Mouse (Mus musculus): Measurements from ENCODE around the gene Ccnf. TPM values are rescaled to one million over a fixed set of nuclear protein-coding genes. Genes with fewer than 3 reads are reported as not detected.

Gene Ccnf
- polyA plus RNA-seq, 1 experiment from 2014 or later = 81.5 TPM

- peak overlapping the region; percentile 77 for H3K9ac ChIP-seq (ENCODE audit: low read length)
- WGBS = 55% methylated on average over 34 of the region's 34 CpGs
- H3K9me3 ChIP-seq (ENCODE audit: control insufficient read depth, low read length) = no peaks in the 10 kb centered on the region
- H3K27me3 ChIP-seq (ENCODE audit: control insufficient read depth, insufficient read depth, low read depth, low read length) = peaks cover 21% of the 10 kb centered on the region
- H3K36me3 ChIP-seq (ENCODE audit: control insufficient read depth, insufficient read depth, low read length) = no peaks in the 10 kb centered on the region
- peaks cover 63% of the 10 kb centered on the region for H3K4me1 ChIP-seq (replicated peaks; ENCODE audit: control insufficient read depth, insufficient read depth, low read length)
- H3K4me3 ChIP-seq (ENCODE audit: low read length) = peak overlapping the region; percentile 72
- peak overlapping the region; percentile 96 for H3K4me2 ChIP-seq (ENCODE audit: low read depth, low read length)
- H3K27ac ChIP-seq (ENCODE audit: low read length) = peak overlapping the region; percentile 87
- no peak for ATAC-seq (ENCODE audit: low read depth)
Measured at GRCm38 (mm10) chr17:24207768-24208640, 43.3 kb downstream of the Ccnf start.

GRCm38 (mm10) chr17:24206451-24207351 lies 44.6 kb downstream of the Ccnf start:
- H3K9me3 ChIP-seq (ENCODE audit: control insufficient read depth, low read length) = no peaks in the 10 kb centered on the region
- peak overlapping the region; percentile 96 for H3K4me2 ChIP-seq (ENCODE audit: low read depth, low read length)
- peaks cover 21% of the 10 kb centered on the region for H3K27me3 ChIP-seq (ENCODE audit: control insufficient read depth, insufficient read depth, low read depth, low read length)
- no peak overlapping the region for H3K27ac ChIP-seq (ENCODE audit: low read length)
- peak; percentile 32 for ATAC-seq (ENCODE audit: low read depth)
- peak overlapping the region; percentile 72 for H3K4me3 ChIP-seq (ENCODE audit: low read length)
- peak overlapping the region; percentile 63 for H3K9ac ChIP-seq (ENCODE audit: low read length)
- 5% methylated on average over 61 of the region's 62 CpGs for WGBS
- peaks cover 55% of the 10 kb centered on the region for H3K4me1 ChIP-seq (replicated peaks; ENCODE audit: control insufficient read depth, insufficient read depth, low read length)
- no peaks in the 10 kb centered on the region for H3K36me3 ChIP-seq (ENCODE audit: control insufficient read depth, insufficient read depth, low read length)

- Histone ChIP-seq H3K4me2 (ENCODE audit: low read depth, low read length) (peak overlapping the region; percentile 96), H3K9me3 (ENCODE audit: control insufficient read depth, low read length) (no peaks in the 10 kb centered on the region), H3K27ac (ENCODE audit: low read length) (peak overlapping the region; percentile 4; the same call in 1 of the 2 replicates), H3K4me1 (replicated peaks; ENCODE audit: control insufficient read depth, insufficient read depth, low read length) (peaks cover 50% of the 10 kb centered on the region), H3K27me3 (ENCODE audit: control insufficient read depth, insufficient read depth, low read depth, low read length) (peaks cover 21% of the 10 kb centered on the region), H3K36me3 (ENCODE audit: control insufficient read depth, insufficient read depth, low read length) (no peaks in the 10 kb centered on the region), H3K4me3 (ENCODE audit: low read length) (peak overlapping the region; percentile 72), H3K9ac (ENCODE audit: low read length) (peak overlapping the region; percentile 79)
- peak; percentile 25 for ATAC-seq (ENCODE audit: low read depth)
- WGBS = 5% methylated on average over 15 of the region's 15 CpGs
Measured at GRCm38 (mm10) chr17:24205908-24206361, 45.3 kb downstream of the Ccnf start.

GRCm38 (mm10) chr17:24205284-24205888 lies 45.9 kb downstream of the Ccnf start, which contains the start of gene Tbc1d24:
Tbc1d24 (minus strand) TSS chr17:24205562.
- under 1% methylated on average over 64 of the region's 65 CpGs for WGBS
- Histone ChIP-seq H3K36me3 (ENCODE audit: control insufficient read depth, insufficient read depth, low read length) (no peaks in the 10 kb centered on the region), H3K9me3 (ENCODE audit: control insufficient read depth, low read length) (no peaks in the 10 kb centered on the region), H3K27me3 (ENCODE audit: control insufficient read depth, insufficient read depth, low read depth, low read length) (peaks cover 21% of the 10 kb centered on the region), H3K4me2 (ENCODE audit: low read depth, low read length) (peak within 1 kb of the TSS; percentile 96), H3K4me3 (ENCODE audit: low read length) (peak within 1 kb of the TSS; percentile 72), H3K4me1 (replicated peaks; ENCODE audit: control insufficient read depth, insufficient read depth, low read length) (peaks cover 48% of the 10 kb centered on the region), H3K9ac (ENCODE audit: low read length) (peak within 1 kb of the TSS; percentile 79), H3K27ac (ENCODE audit: low read length) (peak within 1 kb of the TSS; percentile 4; the same call in 1 of the 2 replicates)
- ATAC-seq (ENCODE audit: low read depth) = peak; percentile 74

GRCm38 (mm10) chr17:24204846-24205245 lies 46.4 kb downstream of the Ccnf start:
- Histone ChIP-seq H3K36me3 (ENCODE audit: control insufficient read depth, insufficient read depth, low read length) (no peaks in the 10 kb centered on the region), H3K27ac (ENCODE audit: low read length) (no peak overlapping the region), H3K4me3 (ENCODE audit: low read length) (peak overlapping the region; percentile 72), H3K9ac (ENCODE audit: low read length) (peak overlapping the region; percentile 79), H3K4me1 (replicated peaks; ENCODE audit: control insufficient read depth, insufficient read depth, low read length) (peaks cover 48% of the 10 kb centered on the region), H3K27me3 (ENCODE audit: control insufficient read depth, insufficient read depth, low read depth, low read length) (peaks cover 21% of the 10 kb centered on the region), H3K9me3 (ENCODE audit: control insufficient read depth, low read length) (no peaks in the 10 kb centered on the region), H3K4me2 (ENCODE audit: low read depth, low read length) (peak overlapping the region; percentile 96)
- ATAC-seq (ENCODE audit: low read depth) = no peak
- 3% methylated on average over 7 of the region's 7 CpGs for WGBS

- no peak for ATAC-seq (ENCODE audit: low read depth)
- H3K27ac ChIP-seq (ENCODE audit: low read length) = no peak overlapping the region
- H3K9ac ChIP-seq (ENCODE audit: low read length) = no peak overlapping the region
- H3K36me3 ChIP-seq (ENCODE audit: control insufficient read depth, insufficient read depth, low read length) = no peaks in the 10 kb centered on the region
- peak overlapping the region; percentile 96 for H3K4me2 ChIP-seq (ENCODE audit: low read depth, low read length)
- H3K27me3 ChIP-seq (ENCODE audit: control insufficient read depth, insufficient read depth, low read depth, low read length) = peaks cover 21% of the 10 kb centered on the region
- no peak overlapping the region for H3K4me3 ChIP-seq (ENCODE audit: low read length)
- peaks cover 42% of the 10 kb centered on the region for H3K4me1 ChIP-seq (replicated peaks; ENCODE audit: control insufficient read depth, insufficient read depth, low read length)
- no peaks in the 10 kb centered on the region for H3K9me3 ChIP-seq (ENCODE audit: control insufficient read depth, low read length)
- 50% methylated on average over 3 of the region's 3 CpGs for WGBS
Measured at GRCm38 (mm10) chr17:24203611-24204534, 47.4 kb downstream of the Ccnf start.

- no peak overlapping the region for H3K27ac ChIP-seq (ENCODE audit: low read length)
- no peak overlapping the region for H3K9ac ChIP-seq (ENCODE audit: low read length)
- no peak for ATAC-seq (ENCODE audit: low read depth)
- H3K4me2 ChIP-seq (ENCODE audit: low read depth, low read length) = no peak overlapping the region
- peaks cover 34% of the 10 kb centered on the region for H3K4me1 ChIP-seq (replicated peaks; ENCODE audit: control insufficient read depth, insufficient read depth, low read length)
- H3K27me3 ChIP-seq (ENCODE audit: control insufficient read depth, insufficient read depth, low read depth, low read length) = peaks cover 18% of the 10 kb centered on the region
- H3K9me3 ChIP-seq (ENCODE audit: control insufficient read depth, low read length) = no peaks in the 10 kb centered on the region
- no peak overlapping the region for H3K4me3 ChIP-seq (ENCODE audit: low read length)
- 57% methylated on average over 4 of the region's 4 CpGs for WGBS
- no peaks in the 10 kb centered on the region for H3K36me3 ChIP-seq (ENCODE audit: control insufficient read depth, insufficient read depth, low read length)
Measured at GRCm38 (mm10) chr17:24203068-24203467, 48.2 kb downstream of the Ccnf start.

GRCm38 (mm10) chr17:24201092-24201491 lies 50.2 kb downstream of the Ccnf start:
- ATAC-seq (ENCODE audit: low read depth) = no peak
- no peak overlapping the region for H3K4me2 ChIP-seq (ENCODE audit: low read depth, low read length)
- H3K9ac ChIP-seq (ENCODE audit: low read length) = no peak overlapping the region
- peaks cover 3% of the 10 kb centered on the region for H3K27me3 ChIP-seq (ENCODE audit: control insufficient read depth, insufficient read depth, low read depth, low read length)
- 70% methylated on average over 4 of the region's 4 CpGs for WGBS
- H3K36me3 ChIP-seq (ENCODE audit: control insufficient read depth, insufficient read depth, low read length) = no peaks in the 10 kb centered on the region
- no peaks in the 10 kb centered on the region for H3K9me3 ChIP-seq (ENCODE audit: control insufficient read depth, low read length)
- H3K4me1 ChIP-seq (replicated peaks; ENCODE audit: control insufficient read depth, insufficient read depth, low read length) = peaks cover 14% of the 10 kb centered on the region
- no peak overlapping the region for H3K4me3 ChIP-seq (ENCODE audit: low read length)
- H3K27ac ChIP-seq (ENCODE audit: low read length) = no peak overlapping the region
